Mouse (Mus musculus) embryonic facial prominence, embryonic 12.5 days (tissue): Measurements from ENCODE around the gene Aqp5. TPM values are rescaled to one million over a fixed set of nuclear protein-coding genes. Genes with fewer than 3 reads are reported as not detected.

ENCODE experiments used
- ATAC-seq: fragments of 200-750 bp; cut with Nextera tagmentation; 2 replicates; pipeline ENCODE4 v1.8.0; 2017; ENCODE audit not compliant: insufficient number of reproducible peaks, insufficient read depth, low FRiP score, low TSS enrichment
- H3K27ac ChIP-seq: fragments of 300-500 bp; sonication (generic); 2 replicates; pipeline ENCODE4 v1.5.1; 2016; ENCODE audit warnings: mild to moderate bottlenecking
- H3K27me3 ChIP-seq: fragments of 300-500 bp; sonication (generic); 2 replicates; pipeline ENCODE4 v1.6.1; 2016; ENCODE audit warnings: mild to moderate bottlenecking, moderate library complexity
- H3K36me3 ChIP-seq: fragments of 300-500 bp; sonication (generic); 2 replicates; pipeline ENCODE4 v1.6.1; 2016; ENCODE audit warnings: mild to moderate bottlenecking
- H3K4me1 ChIP-seq: fragments of 300-500 bp; sonication (generic); 2 replicates; pipeline ENCODE4 v1.6.1; 2016
- H3K4me2 ChIP-seq: fragments of 300-500 bp; sonication (generic); replicated peaks from 2 replicates; pipeline ENCODE4 v1.6.1; 2016; ENCODE audit warnings: mild to moderate bottlenecking, moderate library complexity
- H3K4me3 ChIP-seq: fragments of 300-500 bp; sonication (generic); 2 replicates; pipeline ENCODE4 v1.5.1; 2016; ENCODE audit warnings: mild to moderate bottlenecking
- H3K9ac ChIP-seq: fragments of 300-500 bp; sonication (generic); 2 replicates; pipeline ENCODE4 v1.6.1; 2016; ENCODE audit warnings: mild to moderate bottlenecking, moderate library complexity
- H3K9me3 ChIP-seq: fragments of 300-500 bp; sonication (generic); 2 replicates; pipeline ENCODE4 v1.6.1; 2016; ENCODE audit warnings: mild to moderate bottlenecking, moderate library complexity
- WGBS: fragments of 180-500 bp; shearing (Covaris S2); methylation state at CpG from one replicate; pipeline ENCODE4 v1.1.7; 2016; 5-methylcytosine and 5-hydroxymethylcytosine counted together
- polyA plus RNA-seq: library from polyadenylated mRNA; unstranded; fragments of >200 nt; fragmentation: Nextera tagmentation; extraction: Ambion mirVana; gene quantifications from 2 replicates; pipeline ENCODE4 v1.2.1, GENCODE M21; 2016

Gene Aqp5
- polyA plus RNA-seq, 1 experiment from 2014 or later = 0.33 TPM

DNA sequence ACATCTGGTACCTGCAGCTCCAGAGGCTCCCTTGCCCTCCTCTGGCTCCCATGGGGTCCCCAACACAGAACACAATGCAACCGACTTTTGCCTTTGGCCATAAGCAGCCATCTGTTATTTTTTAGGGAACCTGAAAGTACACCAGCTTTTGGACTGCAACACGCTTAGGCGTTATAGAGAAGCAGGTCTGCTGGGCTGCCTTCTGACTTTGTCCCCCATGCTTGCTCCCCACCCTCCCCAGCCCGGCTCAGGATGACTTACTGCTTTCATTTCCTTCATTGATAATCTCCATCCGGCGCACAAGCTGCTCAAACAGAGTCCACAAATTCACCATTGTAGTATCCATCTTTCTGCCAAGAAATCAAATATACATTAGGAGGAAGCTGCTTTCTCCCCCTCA lies 52.0 kb downstream of the Aqp5 start:
- Histone ChIP-seq H3K4me1 (peaks cover 20% of the 10 kb centered on the region), H3K9me3 (no peaks in the 10 kb centered on the region), H3K36me3 (peaks cover 33% of the 10 kb centered on the region), H3K27me3 (no peaks in the 10 kb centered on the region), H3K4me2 (no peak overlapping the region), H3K4me3 (no peak overlapping the region), H3K9ac (no peak overlapping the region), H3K27ac (peak overlapping the region; percentile 11; the same call in 1 of the 2 replicates)
- 68% methylated on average over 6 of the region's 6 CpGs for WGBS
- ATAC-seq = no peak

DNA sequence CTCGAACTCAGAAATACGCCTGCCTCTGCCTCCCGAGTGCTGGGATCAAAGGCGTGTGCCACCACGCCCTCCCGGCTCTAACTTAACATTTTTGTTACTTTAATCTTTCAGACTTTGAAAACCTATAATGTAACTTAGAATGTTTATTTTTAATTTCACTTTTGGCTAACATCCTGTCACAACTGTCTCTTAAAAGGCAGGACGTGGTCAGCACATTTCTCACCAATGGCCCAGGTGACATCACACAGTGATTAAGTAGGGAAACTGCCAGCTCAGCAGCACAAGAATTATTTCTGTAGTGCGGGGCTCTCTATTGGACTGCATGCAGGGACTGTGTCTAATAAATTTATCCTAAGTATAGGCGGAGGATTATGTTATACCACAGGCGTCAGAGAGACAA lies 53.2 kb downstream of the Aqp5 start:
- ATAC-seq = no peak
- H3K4me2 ChIP-seq = no peak overlapping the region
- 83% methylated on average over 10 of the region's 10 CpGs for WGBS
- H3K36me3 ChIP-seq = peaks cover 23% of the 10 kb centered on the region
- peaks cover 30% of the 10 kb centered on the region for H3K4me1 ChIP-seq
- no peaks in the 10 kb centered on the region for H3K27me3 ChIP-seq
- no peaks in the 10 kb centered on the region for H3K9me3 ChIP-seq
- no peak overlapping the region for H3K9ac ChIP-seq
- no peak overlapping the region for H3K4me3 ChIP-seq
- H3K27ac ChIP-seq = no peak overlapping the region

Other genes starting within 250 kb of the Aqp5 start
- gene Fmnl3, start 220.3 kb upstream of the Aqp5 start, polyA plus RNA-seq = 32.6 and 37.0 TPM in 2 replicates
- 256 and 268 TPM in 2 replicates for gene Tmbim6, start 197.9 kb upstream of the Aqp5 start, polyA plus RNA-seq
- 11.6 and 12.3 TPM in 2 replicates for gene Nckap5l, start 133.0 kb upstream of the Aqp5 start, polyA plus RNA-seq
- gene Bcdin3d, start 116.1 kb upstream of the Aqp5 start, polyA plus RNA-seq = 14.6 and 16.3 TPM in 2 replicates
- gene Faim2, start 62.6 kb upstream of the Aqp5 start, polyA plus RNA-seq = 0.36 and 1.0 TPM in 2 replicates
- not detected in 2 replicates for gene Aqp2, start 11.7 kb upstream of the Aqp5 start, polyA plus RNA-seq
- gene Aqp6, start 10.6 kb downstream of the Aqp5 start, polyA plus RNA-seq = 0.08 TPM in 1 of 2 replicates, not detected in the other
- 136 and 149 TPM in 2 replicates for gene Racgap1, start 60.9 kb downstream of the Aqp5 start, polyA plus RNA-seq
- 6.2 and 6.7 TPM in 2 replicates for gene Asic1, start 79.6 kb downstream of the Aqp5 start, polyA plus RNA-seq
- gene Smarcd1, start 111.3 kb downstream of the Aqp5 start, polyA plus RNA-seq = 67.4 and 80.2 TPM in 2 replicates
- gene Gm17349, start 114.7 kb downstream of the Aqp5 start, polyA plus RNA-seq = not detected in 2 replicates
- gene Gpd1, start 126.7 kb downstream of the Aqp5 start, polyA plus RNA-seq = 0.34 and 0.54 TPM in 2 replicates
- 148 and 161 TPM in 2 replicates for gene Cox14, start 134.8 kb downstream of the Aqp5 start, polyA plus RNA-seq
- 70.1 and 74.9 TPM in 2 replicates for gene Cers5, start 182.1 kb downstream of the Aqp5 start, polyA plus RNA-seq